Mouse (Mus musculus) embryonic facial prominence, embryonic 14.5 days (tissue): ENCODE results near the gene Herc2. TPM values are rescaled to one million over a fixed set of nuclear protein-coding genes. Genes with fewer than 3 reads are reported as not detected.
A peak's percentile ranks its signal among the peaks of the same experiment; 100 is the strongest.

Source experiments
- ATAC-seq: fragments of 200-750 bp; cut with Nextera tagmentation; 2 replicates; pipeline ENCODE4 v1.8.0; 2017; ENCODE audit warnings: low read depth, moderate number of reproducible peaks, moderate TSS enrichment
- DNase-seq: peaks from one replicate; pipeline ENCODE4 v3.0.0-alpha.2; 2015; ENCODE audit warnings: low spot score
- H3K27ac ChIP-seq: fragments of 300-500 bp; sonication (generic); replicated peaks from 2 replicates; pipeline ENCODE4 v1.5.1; 2014; ENCODE audit warnings: low read depth, mild to moderate bottlenecking, low read length, moderate library complexity
- H3K27me3 ChIP-seq: fragments of 300-500 bp; sonication (generic); replicated peaks from 2 replicates; pipeline ENCODE4 v1.6.1; 2014; ENCODE audit warnings: low read length; ENCODE audit not compliant: control insufficient read depth, insufficient read depth
- H3K36me3 ChIP-seq: fragments of 300-500 bp; sonication (generic); 2 replicates; pipeline ENCODE4 v1.6.1; 2014; ENCODE audit warnings: low read length, mixed read lengths; ENCODE audit not compliant: control insufficient read depth, insufficient read depth
- H3K4me1 ChIP-seq: fragments of 300-500 bp; sonication (generic); 2 replicates; pipeline ENCODE4 v1.6.1; 2014; ENCODE audit warnings: antibody characterized with exemption, low read length; ENCODE audit not compliant: control insufficient read depth, insufficient read depth
- H3K4me2 ChIP-seq: fragments of 300-500 bp; sonication (generic); 2 replicates; pipeline ENCODE4 v1.6.1; 2014; ENCODE audit warnings: low read depth, mild to moderate bottlenecking, low read length, moderate library complexity, mixed read lengths
- H3K4me3 ChIP-seq: fragments of 300-500 bp; sonication (generic); 2 replicates; pipeline ENCODE4 v1.5.1; 2014; ENCODE audit warnings: low read depth, mild to moderate bottlenecking, low read length
- H3K9ac ChIP-seq: fragments of 300-500 bp; sonication (generic); 2 replicates; pipeline ENCODE4 v1.6.1; 2014; ENCODE audit warnings: low read depth, mild to moderate bottlenecking, low read length, moderate library complexity, mixed read lengths
- H3K9me3 ChIP-seq: fragments of 300-500 bp; sonication (generic); 2 replicates; pipeline ENCODE4 v1.6.1; 2016; ENCODE audit warnings: low read length; ENCODE audit not compliant: control insufficient read depth
- WGBS: fragments of 180-500 bp; shearing (Covaris S2); extraction: QIAGEN DNeasy Blood & Tissue Kit; methylation state at CpG from one replicate; pipeline ENCODE4 v1.1.7; 2014; 5-methylcytosine and 5-hydroxymethylcytosine counted together
- polyA plus RNA-seq: library from polyadenylated mRNA; unstranded; fragments of >200 nt; fragmentation: Nextera tagmentation; extraction: Ambion mirVana; gene quantifications from 2 replicates; pipeline ENCODE4 v1.2.1, GENCODE M21; 2014

Gene Herc2
- polyA plus RNA-seq, 1 experiment from 2014 or later = 26.0 TPM

GRCm38 (mm10) chr7:56191041-56191440 is 141.0 kb downstream of the Herc2 start:
- H3K36me3 ChIP-seq = peaks cover 70% of the 10 kb centered on the region
- no peak overlapping the region for H3K4me3 ChIP-seq
- ATAC-seq (no peak), DNase-seq (no peak)
- no peak overlapping the region for H3K4me2 ChIP-seq
- no peaks in the 10 kb centered on the region for H3K4me1 ChIP-seq
- no peaks in the 10 kb centered on the region for H3K9me3 ChIP-seq
- no peak overlapping the region for H3K27ac ChIP-seq
- WGBS = 88% methylated on average over 6 of the region's 6 CpGs
- no peaks in the 10 kb centered on the region for H3K27me3 ChIP-seq
- H3K9ac ChIP-seq = no peak overlapping the region

DNA sequence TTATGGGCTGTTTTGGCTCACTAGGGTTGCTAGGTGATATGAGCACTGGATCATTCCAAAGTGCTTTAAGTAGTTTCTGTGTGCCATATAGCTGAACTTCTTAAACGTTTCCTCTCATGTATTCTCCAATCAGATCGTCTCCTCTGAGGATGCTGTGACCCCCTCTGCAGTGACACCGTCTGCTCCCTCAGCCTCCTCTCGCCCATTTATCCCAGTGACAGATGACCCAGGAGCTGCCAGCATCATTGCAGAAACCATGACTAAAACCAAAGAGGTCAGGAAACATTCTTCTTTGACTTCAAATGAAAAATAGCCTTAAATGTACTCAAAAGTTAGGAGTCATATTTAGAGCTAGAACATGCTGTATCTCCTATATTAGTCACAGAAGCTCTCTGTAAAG is 141.7 kb downstream of the Herc2 start:
- H3K4me2 ChIP-seq = no peak overlapping the region
- H3K9ac ChIP-seq = no peak overlapping the region
- ATAC-seq (no peak), DNase-seq (no peak)
- H3K4me3 ChIP-seq = no peak overlapping the region
- peaks cover 75% of the 10 kb centered on the region for H3K36me3 ChIP-seq
- WGBS = 78% methylated on average over 4 of the region's 4 CpGs
- no peak overlapping the region for H3K27ac ChIP-seq
- H3K4me1 ChIP-seq = no peaks in the 10 kb centered on the region
- no peaks in the 10 kb centered on the region for H3K27me3 ChIP-seq
- H3K9me3 ChIP-seq = no peaks in the 10 kb centered on the region

DNA sequence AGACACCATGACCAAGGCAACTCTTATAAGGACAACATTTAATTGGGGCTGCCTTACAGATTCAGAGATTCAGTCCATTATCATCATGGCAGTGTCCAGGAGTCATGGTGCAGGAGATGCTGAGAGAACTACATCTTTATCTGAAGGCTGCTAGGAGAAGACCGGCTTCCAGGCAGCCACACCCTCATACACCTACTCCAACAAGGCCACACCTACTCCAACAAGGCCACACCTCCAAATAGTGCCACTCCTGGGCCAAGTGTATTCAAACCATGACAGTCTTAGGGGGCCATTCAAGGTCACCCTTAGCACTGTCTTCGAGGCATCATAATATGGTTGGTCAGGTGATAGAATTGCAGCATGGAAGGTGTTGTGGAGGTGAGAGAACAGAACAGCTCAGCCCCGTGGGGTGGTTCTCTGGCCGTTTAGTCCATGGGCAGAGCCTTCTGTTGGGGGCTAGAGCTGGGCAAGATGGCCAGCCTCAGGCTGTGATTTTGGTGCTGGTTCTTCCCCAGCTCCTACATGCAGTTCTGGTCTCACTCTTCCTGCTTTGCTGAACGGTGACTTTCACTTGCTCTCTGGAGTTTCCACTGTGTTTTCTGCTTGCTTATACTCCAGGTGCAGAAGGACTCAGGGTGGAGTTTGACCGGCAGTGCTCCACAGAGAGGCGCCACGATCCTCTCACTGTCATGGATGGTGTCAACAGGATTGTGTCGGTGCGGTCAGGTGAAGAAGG is 151.7 kb downstream of the Herc2 start:
- no peak for DNase-seq
- Histone ChIP-seq H3K9ac (no peak overlapping the region), H3K36me3 (peaks cover 87% of the 10 kb centered on the region), H3K4me1 (no peaks in the 10 kb centered on the region), H3K9me3 (no peaks in the 10 kb centered on the region), H3K27me3 (no peaks in the 10 kb centered on the region), H3K4me2 (no peak overlapping the region), H3K4me3 (no peak overlapping the region), H3K27ac (no peak overlapping the region)
- WGBS = 94% methylated on average over 10 of the region's 10 CpGs
- no peak for ATAC-seq

GRCm38 (mm10) chr7:56202843-56203242 is 152.8 kb downstream of the Herc2 start:
- no peak for ATAC-seq
- no peaks in the 10 kb centered on the region for H3K9me3 ChIP-seq
- H3K4me2 ChIP-seq = no peak overlapping the region
- no peak overlapping the region for H3K4me3 ChIP-seq
- no peak for DNase-seq
- no peaks in the 10 kb centered on the region for H3K27me3 ChIP-seq
- H3K27ac ChIP-seq = no peak overlapping the region
- peaks cover 85% of the 10 kb centered on the region for H3K36me3 ChIP-seq
- no peak overlapping the region for H3K9ac ChIP-seq
- H3K4me1 ChIP-seq = no peaks in the 10 kb centered on the region
- 94% methylated on average over 3 of the region's 3 CpGs for WGBS

DNA sequence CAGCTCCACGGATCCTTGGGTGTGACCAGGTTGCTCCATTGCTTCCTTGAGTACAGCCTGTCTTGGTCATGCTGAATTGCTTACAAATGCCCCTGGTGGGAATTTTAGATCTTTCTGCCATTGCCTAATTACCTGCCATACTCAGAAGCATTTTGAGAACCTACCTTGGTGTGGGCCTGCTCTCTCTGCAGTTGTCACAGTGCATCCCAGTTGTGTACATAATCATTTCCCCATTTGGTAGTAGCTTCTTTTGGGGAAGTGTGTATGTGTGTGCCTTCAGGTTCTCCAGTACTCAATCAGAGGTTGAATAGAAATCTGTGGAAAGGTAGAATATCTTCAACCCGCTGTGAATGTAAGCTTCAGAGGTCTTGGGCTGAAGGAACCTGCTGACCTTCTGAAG is 153.3 kb downstream of the Herc2 start:
- Histone ChIP-seq H3K4me2 (no peak overlapping the region), H3K36me3 (peaks cover 83% of the 10 kb centered on the region), H3K27ac (no peak overlapping the region), H3K9me3 (no peaks in the 10 kb centered on the region), H3K9ac (no peak overlapping the region), H3K4me3 (no peak overlapping the region), H3K4me1 (no peaks in the 10 kb centered on the region), H3K27me3 (no peaks in the 10 kb centered on the region)
- WGBS = 91% methylated on average over 2 of the region's 2 CpGs
- no peak for DNase-seq
- no peak for ATAC-seq

DNA sequence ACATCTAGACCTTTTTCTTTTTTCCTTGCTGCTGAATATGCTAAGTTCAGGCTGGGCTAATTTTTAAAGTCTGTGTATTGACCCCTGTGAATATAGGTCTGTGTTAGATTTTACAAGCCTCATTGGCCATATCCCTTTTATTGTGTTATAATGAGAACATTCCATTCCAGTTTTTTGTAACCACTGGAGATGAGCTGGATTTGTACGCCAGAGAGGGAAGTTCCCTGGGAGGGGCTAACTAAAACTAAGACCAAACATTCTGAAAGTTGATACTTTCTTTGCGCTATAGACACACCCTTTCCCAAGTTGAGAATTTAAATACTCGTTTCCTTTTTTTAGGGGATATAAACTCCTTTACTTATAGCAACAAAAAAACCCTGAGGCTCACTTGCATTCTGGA is 154.9 kb downstream of the Herc2 start:
- no peak overlapping the region; the same call in 1 of the 2 replicates for H3K27ac ChIP-seq
- no peak overlapping the region for H3K9ac ChIP-seq
- ATAC-seq (0 out of 2 replicates have a peak, but pooled peaks have one; percentile 44), DNase-seq (peak; percentile 68)
- H3K4me3 ChIP-seq = no peak overlapping the region
- WGBS = 50% methylated on average over 3 of the region's 3 CpGs
- H3K36me3 ChIP-seq = peaks cover 85% of the 10 kb centered on the region
- no peaks in the 10 kb centered on the region for H3K27me3 ChIP-seq
- no peaks in the 10 kb centered on the region for H3K9me3 ChIP-seq
- no peaks in the 10 kb centered on the region for H3K4me1 ChIP-seq
- H3K4me2 ChIP-seq = no peak overlapping the region

DNA sequence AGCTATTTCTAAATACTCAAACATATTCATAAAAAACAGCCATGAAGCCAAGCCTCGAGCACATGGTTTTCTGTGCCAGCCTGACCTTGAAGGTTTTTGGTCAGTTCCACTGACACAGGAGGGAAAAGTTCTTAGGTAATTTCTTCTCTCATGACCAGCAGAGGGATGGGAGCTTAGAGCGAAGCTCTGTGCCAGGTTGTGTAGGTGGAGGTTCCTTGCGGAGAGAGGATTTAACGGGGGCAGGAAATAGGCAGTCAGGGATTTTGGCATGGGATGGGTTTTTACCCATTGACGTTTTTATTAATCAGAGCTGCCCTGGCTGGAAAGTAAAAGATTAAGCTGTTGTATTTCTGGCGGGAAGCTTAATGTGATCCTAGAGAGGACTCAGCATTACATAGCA is 170.8 kb downstream of the Herc2 start:
- Histone ChIP-seq H3K4me1 (no peaks in the 10 kb centered on the region), H3K27ac (no peak overlapping the region), H3K36me3 (peaks cover 92% of the 10 kb centered on the region), H3K27me3 (no peaks in the 10 kb centered on the region), H3K4me2 (no peak overlapping the region), H3K9ac (no peak overlapping the region), H3K9me3 (no peaks in the 10 kb centered on the region), H3K4me3 (no peak overlapping the region)
- DNase-seq (no peak), ATAC-seq (no peak)
- WGBS = 90% methylated on average over 6 of the region's 6 CpGs

DNA sequence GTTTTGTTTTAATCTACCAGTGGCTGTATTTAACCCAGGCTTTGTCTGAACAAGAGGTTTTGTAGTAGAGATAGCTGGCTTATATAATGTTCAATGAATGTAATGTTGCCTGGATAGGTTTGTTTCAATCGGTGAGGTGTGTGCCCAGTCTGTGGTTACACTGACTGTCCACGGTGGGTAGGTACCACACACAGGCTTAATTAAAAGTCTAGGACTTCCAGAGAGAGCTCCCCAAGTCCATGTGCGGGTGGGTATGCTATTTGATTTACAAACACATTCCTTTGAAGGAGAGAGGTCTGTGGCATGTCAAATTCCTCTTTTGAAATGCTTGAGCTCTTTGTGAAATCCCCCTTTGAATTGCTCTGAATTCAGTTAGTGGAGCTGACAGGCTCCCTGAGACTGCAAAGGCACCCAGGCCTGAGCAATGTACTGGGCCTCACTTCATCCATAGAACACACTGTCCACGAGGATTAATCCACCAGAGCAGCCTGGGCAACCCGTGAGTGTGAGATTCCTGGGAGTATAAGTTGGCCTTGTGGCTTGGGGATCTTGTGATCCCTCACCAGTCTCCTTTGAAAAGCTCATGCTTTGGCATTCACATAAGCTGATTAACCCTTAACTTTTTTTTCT is 185.9 kb downstream of the Herc2 start:
- ATAC-seq = no peak; the same call in 1 of the 2 replicates
- Histone ChIP-seq H3K36me3 (peaks cover 21% of the 10 kb centered on the region), H3K9me3 (no peaks in the 10 kb centered on the region), H3K4me1 (no peaks in the 10 kb centered on the region), H3K27ac (no peak overlapping the region), H3K4me3 (no peak overlapping the region), H3K27me3 (no peaks in the 10 kb centered on the region), H3K9ac (no peak overlapping the region), H3K4me2 (no peak overlapping the region)
- 27% methylated on average over 5 of the region's 5 CpGs for WGBS
- peak; percentile 4 for DNase-seq

DNA sequence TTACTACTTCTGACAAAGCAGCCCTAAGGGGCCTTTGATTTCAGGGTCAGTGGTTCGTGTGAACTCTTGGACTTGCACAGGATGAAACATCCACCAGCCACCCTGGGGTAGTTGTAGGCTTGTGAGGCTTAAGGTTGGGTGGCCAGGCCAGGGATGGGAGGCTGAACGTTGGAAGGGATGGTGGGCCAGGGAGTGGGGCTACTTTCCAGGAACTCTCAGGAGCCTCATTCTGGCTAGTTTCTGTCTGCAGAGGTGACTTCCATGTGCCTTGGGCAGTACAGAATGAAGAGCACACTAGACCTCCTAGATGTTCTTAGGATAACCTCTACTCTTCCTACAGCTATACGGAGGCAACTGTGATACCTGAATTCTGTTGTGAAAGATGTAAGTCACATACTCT is 186.6 kb downstream of the Herc2 start:
- Histone ChIP-seq H3K9me3 (no peaks in the 10 kb centered on the region), H3K27ac (no peak overlapping the region), H3K36me3 (peaks cover 15% of the 10 kb centered on the region), H3K4me3 (no peak overlapping the region), H3K27me3 (no peaks in the 10 kb centered on the region), H3K4me1 (no peaks in the 10 kb centered on the region), H3K9ac (no peak overlapping the region), H3K4me2 (no peak overlapping the region)
- WGBS = 70% methylated on average over 3 of the region's 3 CpGs
- DNase-seq (no peak), ATAC-seq (no peak)
